Mouse (Mus musculus): ENCODE results near the gene Styx. TPM values are rescaled to one million over a fixed set of nuclear protein-coding genes. Genes with fewer than 3 reads are reported as not detected.
"Not testable (repeated sequence)": the region's sequence is repeated elsewhere in the genome, so short reads cannot be mapped to it uniquely, and the experiment has no call there.

The Styx gene
- polyA plus RNA-seq, 1 experiment from 2014 or later = 13.7 TPM

DNA sequence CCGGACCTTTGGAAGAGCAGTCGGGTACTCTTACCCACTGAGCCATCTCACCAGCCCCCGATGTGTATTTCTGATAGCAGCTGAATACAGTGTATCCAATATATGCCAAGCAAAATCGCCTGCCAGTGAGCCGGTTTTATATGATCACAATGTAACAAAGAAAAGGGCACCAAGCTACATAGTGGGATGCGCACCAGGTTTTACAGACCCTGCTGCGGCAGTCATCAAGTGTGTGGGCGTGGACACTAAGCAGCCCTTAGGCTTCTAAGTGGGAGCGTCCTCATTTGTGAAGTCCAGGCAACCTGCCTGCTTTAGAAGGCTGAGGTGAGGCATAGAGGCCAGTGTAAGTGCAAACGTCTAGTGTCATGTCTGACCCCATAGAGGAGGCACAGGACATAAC is 109.6 kb downstream of the Styx start:
- no peak overlapping the region for H3K4me3 ChIP-seq (ENCODE audit: inconsistent target)
- 97% methylated on average over 10 of the region's 10 CpGs for WGBS (ENCODE audit: missing documents)
- H3K79me2 ChIP-seq (ENCODE audit: inconsistent target) = no peaks in the 10 kb centered on the region
- H3K36me3 ChIP-seq (ENCODE audit: inconsistent target) = no peaks in the 10 kb centered on the region
- no peak overlapping the region for H3K27ac ChIP-seq

GRCm38 (mm10) chr14:45461945-45462344 is 111.1 kb downstream of the Styx start:
- H3K79me2 ChIP-seq (ENCODE audit: inconsistent target) = no peaks in the 10 kb centered on the region
- no peak overlapping the region for H3K27ac ChIP-seq
- 98% methylated on average over 6 of the region's 6 CpGs for WGBS (ENCODE audit: missing documents)

GRCm38 (mm10) chr14:45462374-45462773 is 111.5 kb downstream of the Styx start:
- H3K79me2 ChIP-seq (ENCODE audit: inconsistent target) = no peaks in the 10 kb centered on the region
- H3K36me3 ChIP-seq (ENCODE audit: inconsistent target) = no peaks in the 10 kb centered on the region
- 86% methylated on average over 6 of the region's 6 CpGs for whole genome bisulfite sequencing (ENCODE audit: missing documents)
- no peak overlapping the region for H3K4me3 ChIP-seq (ENCODE audit: inconsistent target)
- no peak overlapping the region for H3K27ac ChIP-seq

More at GRCm38 (mm10) chr14:45461945-45462344, 111.1 kb downstream of the Styx start:
- H3K36me3 ChIP-seq (ENCODE audit: inconsistent target) = no peaks in the 10 kb centered on the region
- no peak overlapping the region for H3K4me3 ChIP-seq (ENCODE audit: inconsistent target)

GRCm38 (mm10) chr14:45462875-45463475 is 112.1 kb downstream of the Styx start:
- Histone ChIP-seq H3K79me2 (ENCODE audit: inconsistent target) (no peaks in the 10 kb centered on the region), H3K27ac (no peak overlapping the region), H3K36me3 (ENCODE audit: inconsistent target) (no peaks in the 10 kb centered on the region), H3K4me3 (ENCODE audit: inconsistent target) (no peak overlapping the region)
- WGBS (ENCODE audit: missing documents) = 91% methylated on average over 10 of the region's 10 CpGs

DNA sequence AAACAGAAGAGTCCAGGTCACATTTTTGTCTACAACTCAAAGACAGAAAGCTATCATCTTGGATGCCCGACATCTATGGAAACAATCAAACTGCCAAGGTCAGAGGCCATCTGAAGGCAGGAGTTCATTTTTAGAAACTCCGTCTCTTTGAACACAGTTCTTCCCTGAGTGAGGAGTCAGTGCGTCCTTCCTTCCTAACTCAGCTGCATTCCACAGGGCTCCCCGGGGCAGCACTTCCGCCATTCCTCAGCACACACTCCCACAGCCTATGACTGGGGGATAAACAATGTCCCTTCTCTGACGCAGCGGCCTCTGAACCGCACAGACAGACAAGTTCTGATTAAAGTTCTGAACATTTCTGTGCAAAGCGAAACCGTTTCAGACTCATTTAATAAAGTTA is 112.7 kb downstream of the Styx start:
- WGBS (ENCODE audit: missing documents) = 66% methylated on average over 10 of the region's 10 CpGs
- H3K4me3 ChIP-seq (ENCODE audit: inconsistent target) = no peak overlapping the region
- no peaks in the 10 kb centered on the region for H3K36me3 ChIP-seq (ENCODE audit: inconsistent target)
- no peaks in the 10 kb centered on the region for H3K79me2 ChIP-seq (ENCODE audit: inconsistent target)
- H3K27ac ChIP-seq = no peak overlapping the region

DNA sequence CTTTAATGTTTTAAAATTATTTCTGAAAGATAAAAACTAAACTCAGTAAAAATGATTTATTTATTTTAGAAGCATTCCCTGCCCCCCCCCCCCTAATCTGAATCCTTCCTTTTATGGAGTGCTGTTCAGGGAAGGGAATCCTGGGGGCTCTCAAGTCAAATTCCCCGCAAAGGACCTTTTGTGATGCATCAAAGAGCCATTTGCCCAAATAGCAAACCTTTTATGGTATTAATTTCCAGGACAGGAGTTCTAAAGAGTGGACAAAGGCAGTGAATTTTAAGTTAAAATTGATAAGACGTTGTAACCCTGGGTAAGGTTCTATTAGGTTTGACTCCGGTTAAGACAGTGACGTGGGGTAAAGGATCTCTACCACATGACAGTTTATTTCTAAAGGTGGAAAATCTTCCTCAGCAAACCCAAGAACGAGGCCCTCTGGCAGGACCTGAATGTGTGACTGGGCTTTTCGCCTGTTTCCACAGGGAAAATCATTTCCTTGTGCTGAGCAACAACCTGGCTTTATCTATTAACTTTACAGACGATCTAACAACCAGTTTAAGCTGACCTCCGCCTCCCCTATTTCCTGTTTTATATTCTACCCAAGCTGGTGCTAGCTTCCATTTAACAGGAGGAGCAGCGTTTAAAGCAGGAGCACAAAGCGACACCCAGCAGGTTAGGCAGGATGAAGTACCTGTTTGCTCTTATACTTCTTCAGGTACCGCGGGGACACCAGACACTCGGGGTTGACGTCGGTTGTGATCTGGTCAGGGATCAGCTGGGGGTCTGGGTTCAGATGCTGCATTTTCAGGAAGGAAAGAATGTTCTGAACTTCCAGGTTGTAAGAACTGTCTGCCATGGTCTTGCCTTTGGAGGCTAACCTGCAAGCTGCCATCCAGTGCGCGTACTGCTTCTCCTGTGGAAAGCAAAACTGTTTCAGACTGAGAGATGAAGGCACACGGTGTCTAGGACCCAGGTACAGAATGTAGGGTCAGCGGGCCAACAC is 113.4 kb downstream of the Styx start:
- WGBS (ENCODE audit: missing documents) = 94% methylated on average over 19 of the region's 19 CpGs
- Histone ChIP-seq H3K79me2 (ENCODE audit: inconsistent target) (no peaks in the 10 kb centered on the region), H3K27ac (no peak overlapping the region), H3K36me3 (ENCODE audit: inconsistent target) (no peaks in the 10 kb centered on the region), H3K4me3 (ENCODE audit: inconsistent target) (no peak overlapping the region)

- H3K36me3 ChIP-seq (ENCODE audit: inconsistent target); H3K27ac ChIP-seq; H3K79me2 ChIP-seq (ENCODE audit: inconsistent target); H3K4me3 ChIP-seq (ENCODE audit: inconsistent target): not testable (repeated sequence)
- WGBS (ENCODE audit: missing documents) = 96% methylated on average over 6 of the region's 8 CpGs
Measured at GRCm38 (mm10) chr14:45466371-45466770, 115.5 kb downstream of the Styx start.

DNA sequence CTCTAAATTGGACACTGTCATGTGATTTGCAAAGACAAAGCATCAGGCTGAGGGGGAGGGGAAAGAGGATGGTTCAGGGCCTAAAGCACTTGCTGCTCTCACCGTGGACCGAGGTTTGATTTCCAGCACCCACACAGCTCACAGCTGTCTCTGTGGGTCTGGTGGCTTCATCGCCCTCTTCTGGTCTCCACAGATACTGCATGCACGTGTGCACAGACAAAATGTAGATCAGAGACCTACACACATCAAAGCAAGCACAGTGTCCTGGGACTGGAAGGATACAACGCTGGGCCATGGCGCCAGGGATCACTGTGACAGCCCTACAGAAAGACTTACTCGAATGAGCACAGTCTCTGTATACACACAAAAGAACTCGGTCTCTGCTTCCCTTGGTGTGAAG is 118.6 kb downstream of the Styx start:
- H3K27ac ChIP-seq = no peak overlapping the region
- no peaks in the 10 kb centered on the region for H3K36me3 ChIP-seq (ENCODE audit: inconsistent target)
- WGBS (ENCODE audit: missing documents) = 98% methylated on average over 7 of the region's 8 CpGs
- H3K4me3 ChIP-seq (ENCODE audit: inconsistent target) = no peak overlapping the region
- no peaks in the 10 kb centered on the region for H3K79me2 ChIP-seq (ENCODE audit: inconsistent target)

Other genes starting within 250 kb of the Styx start
- gene Gpr137c, start 131.4 kb upstream of the Styx start, polyA plus RNA-seq (2018) = 0.12 to 0.50 TPM (median 0.42 TPM) in 3 replicates
- gene Txndc16, start 130.8 kb upstream of the Styx start, polyA plus RNA-seq (2018) = 17.1 to 40.4 TPM (median 36.7 TPM) in 3 replicates
- 14.7 to 22.5 TPM (median 19.4 TPM) in 3 replicates for gene Ero1l, start 32.3 kb upstream of the Styx start, polyA plus RNA-seq (2018)
- 68.8 to 188 TPM (median 89.7 TPM) in 3 replicates for gene Psmc6, start 21.3 kb upstream of the Styx start, polyA plus RNA-seq (2018)
- 7.2 to 16.6 TPM (median 15.9 TPM) in 3 replicates for gene Gnpnat1, start 53.8 kb downstream of the Styx start, polyA plus RNA-seq (2018)
- gene Fermt2, start 179.0 kb downstream of the Styx start, polyA plus RNA-seq (2018) = 0.09 TPM in 1 of 3 replicates, not detected in the others

Data from macrophage (primary cell).